Mouse (Mus musculus): Measurements from ENCODE around the gene Aspscr1.

GRCm38 (mm10) chr11:120665406-120665805, 7.4 kb upstream of the Aspscr1 start:
- TF ChIP-seq POLR2A (IDR thresholded peaks at IDR 0.05; ENCODE audit: control insufficient read depth, extremely low read depth, insufficient read depth, low read length, poor library complexity): no peak
- TF ChIP-seq CTCF (IDR thresholded peaks at IDR 0.05; ENCODE audit: borderline replicate concordance, control insufficient read depth, extremely low read depth, insufficient read depth, low read length, poor library complexity): no peak

All from thymus, adult 2 months (tissue).